Mouse (Mus musculus) midbrain, embryonic 15.5 days (tissue): ENCODE results near the gene Il21r. TPM values are rescaled to one million over a fixed set of nuclear protein-coding genes. Genes with fewer than 3 reads are reported as not detected.

Experiments
- ATAC-seq: fragments of 200-750 bp; cut with Nextera tagmentation; replicated peaks from 2 replicates; pipeline ENCODE4 v1.8.0; 2017; ENCODE audit warnings: moderate TSS enrichment
- H3K27ac ChIP-seq: fragments of 300-500 bp; sonication (generic); 2 replicates; pipeline ENCODE4 v1.5.1; 2015; ENCODE audit warnings: mild to moderate bottlenecking, inconsistent platforms
- H3K27me3 ChIP-seq: fragments of 300-500 bp; sonication (generic); replicated peaks from 2 replicates; pipeline ENCODE4 v1.6.1; 2015; ENCODE audit warnings: inconsistent platforms
- H3K36me3 ChIP-seq: fragments of 300-500 bp; sonication (generic); replicated peaks from 2 replicates; pipeline ENCODE4 v1.6.1; 2015; ENCODE audit warnings: inconsistent platforms
- H3K4me1 ChIP-seq: fragments of 300-500 bp; sonication (generic); 2 replicates; pipeline ENCODE4 v1.6.1; 2015; ENCODE audit warnings: inconsistent platforms
- H3K4me2 ChIP-seq: fragments of 300-500 bp; sonication (generic); 2 replicates; pipeline ENCODE4 v1.6.1; 2015; ENCODE audit warnings: inconsistent platforms, mild to moderate bottlenecking, moderate library complexity
- H3K4me3 ChIP-seq: fragments of 300-500 bp; sonication (generic); 2 replicates; pipeline ENCODE4 v1.5.1; 2015; ENCODE audit warnings: mild to moderate bottlenecking, inconsistent platforms
- H3K9ac ChIP-seq: fragments of 300-500 bp; sonication (generic); 2 replicates; pipeline ENCODE4 v1.6.1; 2015; ENCODE audit warnings: mild to moderate bottlenecking, inconsistent platforms
- H3K9me3 ChIP-seq: fragments of 300-500 bp; sonication (generic); 2 replicates; pipeline ENCODE4 v1.6.1; 2016; ENCODE audit warnings: inconsistent platforms
- WGBS: fragments of 180-500 bp; shearing (Covaris S2); methylation state at CpG from one replicate; pipeline ENCODE4 v1.1.7; 2015; ENCODE audit warnings: mixed read lengths; 5-methylcytosine and 5-hydroxymethylcytosine counted together
- polyA plus RNA-seq: library from polyadenylated mRNA; unstranded; fragments of >200 nt; fragmentation: Nextera tagmentation; extraction: Ambion mirVana; gene quantifications from 2 replicates; pipeline ENCODE4 v1.2.1, GENCODE M21; 2015

Gene Il21r
- 0.39 and 0.41 TPM in 2 replicates for polyA plus RNA-seq

GRCm38 (mm10) chr7:125603185-125603631 lies at the start of gene Il21r:
Gene Il21r (plus strand): TSS chr7:125603429.
- Histone ChIP-seq H3K36me3 (no peaks in the 10 kb centered on the region), H3K9me3 (no peaks in the 10 kb centered on the region), H3K4me3 (no peak within 1 kb of the TSS), H3K4me1 (no peaks in the 10 kb centered on the region), H3K27ac (no peak within 1 kb of the TSS), H3K4me2 (no peak within 1 kb of the TSS), H3K27me3 (no peaks in the 10 kb centered on the region), H3K9ac (no peak within 1 kb of the TSS)
- 77% methylated on average over 11 of the region's 11 CpGs for WGBS
- no peak for ATAC-seq

GRCm38 (mm10) chr7:125553653-125554428 lies 49.4 kb upstream of the Il21r start:
- no peaks in the 10 kb centered on the region for H3K9me3 ChIP-seq
- H3K4me1 ChIP-seq: peaks cover 22% of the 10 kb centered on the region; the same call in 1 of the 2 replicates
- no peak for ATAC-seq
- 87% methylated on average over 13 of the region's 13 CpGs for WGBS
- no peak overlapping the region for H3K9ac ChIP-seq
- no peak overlapping the region for H3K27ac ChIP-seq
- H3K27me3 ChIP-seq: 0 out of 2 replicates have a peak, but pooled peaks cover 11% of the 10 kb centered on the region
- H3K4me2 ChIP-seq: no peak overlapping the region
- H3K36me3 ChIP-seq: no peaks in the 10 kb centered on the region
- H3K4me3 ChIP-seq: no peak overlapping the region

- no peak overlapping the region for H3K27ac ChIP-seq
- no peaks in the 10 kb centered on the region for H3K36me3 ChIP-seq
- H3K4me2 ChIP-seq: no peak overlapping the region
- no peaks in the 10 kb centered on the region for H3K9me3 ChIP-seq
- no peak for ATAC-seq
- 86% methylated on average over 9 of the region's 9 CpGs for WGBS
- H3K4me1 ChIP-seq: peaks cover 23% of the 10 kb centered on the region; the same call in 1 of the 2 replicates
- H3K4me3 ChIP-seq: no peak overlapping the region
- no peak overlapping the region for H3K9ac ChIP-seq
- H3K27me3 ChIP-seq: 0 out of 2 replicates have a peak, but pooled peaks cover 11% of the 10 kb centered on the region
Measured at GRCm38 (mm10) chr7:125554456-125555114, 48.6 kb upstream of the Il21r start.

GRCm38 (mm10) chr7:125555351-125555872 lies 47.8 kb upstream of the Il21r start:
- no peak overlapping the region for H3K27ac ChIP-seq
- no peak overlapping the region for H3K4me2 ChIP-seq
- peaks cover 23% of the 10 kb centered on the region; the same call in 1 of the 2 replicates for H3K4me1 ChIP-seq
- H3K9ac ChIP-seq: no peak overlapping the region
- 0 out of 2 replicates have a peak, but pooled peaks cover 11% of the 10 kb centered on the region for H3K27me3 ChIP-seq
- no peak for ATAC-seq
- no peak overlapping the region for H3K4me3 ChIP-seq
- no peaks in the 10 kb centered on the region for H3K9me3 ChIP-seq
- WGBS: 82% methylated on average over 7 of the region's 7 CpGs
- no peaks in the 10 kb centered on the region for H3K36me3 ChIP-seq

GRCm38 (mm10) chr7:125556096-125556495 lies 47.1 kb upstream of the Il21r start:
- no peak for ATAC-seq
- Histone ChIP-seq H3K4me2 (no peak overlapping the region), H3K9me3 (no peaks in the 10 kb centered on the region), H3K4me3 (no peak overlapping the region), H3K36me3 (no peaks in the 10 kb centered on the region), H3K4me1 (peaks cover 23% of the 10 kb centered on the region; the same call in 1 of the 2 replicates), H3K27ac (no peak overlapping the region), H3K9ac (no peak overlapping the region), H3K27me3 (0 out of 2 replicates have a peak, but pooled peaks cover 10% of the 10 kb centered on the region)
- 85% methylated on average over 4 of the region's 4 CpGs for WGBS

GRCm38 (mm10) chr7:125556865-125557264 lies 46.4 kb upstream of the Il21r start:
- no peak for ATAC-seq
- peaks cover 16% of the 10 kb centered on the region; the same call in 1 of the 2 replicates for H3K4me1 ChIP-seq

GRCm38 (mm10) chr7:125558401-125558945 lies 44.8 kb upstream of the Il21r start:
- H3K4me1 ChIP-seq: peaks cover 7% of the 10 kb centered on the region; the same call in 1 of the 2 replicates
- no peak overlapping the region for H3K9ac ChIP-seq
- H3K27ac ChIP-seq: no peak overlapping the region
- no peaks in the 10 kb centered on the region for H3K36me3 ChIP-seq
- H3K27me3 ChIP-seq: no peaks in the 10 kb centered on the region
- no peak for ATAC-seq
- H3K4me2 ChIP-seq: no peak overlapping the region
- no peak overlapping the region for H3K4me3 ChIP-seq
- H3K9me3 ChIP-seq: no peaks in the 10 kb centered on the region
- 48% methylated on average over 4 of the region's 4 CpGs for WGBS

More at GRCm38 (mm10) chr7:125556865-125557264, 46.4 kb upstream of the Il21r start:
- no peaks in the 10 kb centered on the region for H3K9me3 ChIP-seq
- H3K9ac ChIP-seq: no peak overlapping the region
- 56% methylated on average over 8 of the region's 8 CpGs for WGBS
- no peaks in the 10 kb centered on the region for H3K36me3 ChIP-seq
- no peak overlapping the region for H3K4me2 ChIP-seq
- no peak overlapping the region for H3K27ac ChIP-seq
- H3K4me3 ChIP-seq: no peak overlapping the region
- 0 out of 2 replicates have a peak, but pooled peaks cover 5% of the 10 kb centered on the region for H3K27me3 ChIP-seq

- Histone ChIP-seq H3K4me2 (no peak overlapping the region), H3K9ac (no peak overlapping the region), H3K9me3 (no peaks in the 10 kb centered on the region), H3K36me3 (no peaks in the 10 kb centered on the region), H3K4me1 (peaks cover 7% of the 10 kb centered on the region; the same call in 1 of the 2 replicates), H3K4me3 (no peak overlapping the region), H3K27ac (no peak overlapping the region), H3K27me3 (no peaks in the 10 kb centered on the region)
- ATAC-seq: no peak
- WGBS: 65% methylated on average over 5 of the region's 5 CpGs
Measured at GRCm38 (mm10) chr7:125558997-125559396, 44.2 kb upstream of the Il21r start.

- no peaks in the 10 kb centered on the region for H3K27me3 ChIP-seq
- no peaks in the 10 kb centered on the region for H3K9me3 ChIP-seq
- no peak for ATAC-seq
- 85% methylated on average over 10 of the region's 10 CpGs for WGBS
- no peak overlapping the region for H3K4me2 ChIP-seq
- no peak overlapping the region for H3K9ac ChIP-seq
- no peak overlapping the region for H3K4me3 ChIP-seq
- peaks cover 7% of the 10 kb centered on the region; the same call in 1 of the 2 replicates for H3K4me1 ChIP-seq
- H3K36me3 ChIP-seq: no peaks in the 10 kb centered on the region
- H3K27ac ChIP-seq: no peak overlapping the region
Measured at GRCm38 (mm10) chr7:125559537-125559936, 43.7 kb upstream of the Il21r start.

- Histone ChIP-seq H3K27me3 (no peaks in the 10 kb centered on the region), H3K36me3 (no peaks in the 10 kb centered on the region), H3K9ac (no peak overlapping the region), H3K4me2 (no peak overlapping the region), H3K9me3 (no peaks in the 10 kb centered on the region), H3K4me1 (peaks cover 7% of the 10 kb centered on the region; the same call in 1 of the 2 replicates), H3K4me3 (no peak overlapping the region), H3K27ac (no peak overlapping the region)
- 80% methylated on average over 7 of the region's 7 CpGs for WGBS
- ATAC-seq: no peak
Measured at GRCm38 (mm10) chr7:125560146-125560785, 43.0 kb upstream of the Il21r start.

- no peak overlapping the region for H3K4me2 ChIP-seq
- H3K4me3 ChIP-seq: no peak overlapping the region
- no peak overlapping the region for H3K9ac ChIP-seq
- H3K27ac ChIP-seq: no peak overlapping the region
- H3K27me3 ChIP-seq: no peaks in the 10 kb centered on the region
- H3K9me3 ChIP-seq: no peaks in the 10 kb centered on the region
- WGBS: 71% methylated on average over 9 of the region's 9 CpGs
- peaks cover 7% of the 10 kb centered on the region; the same call in 1 of the 2 replicates for H3K4me1 ChIP-seq
- H3K36me3 ChIP-seq: no peaks in the 10 kb centered on the region
- no peak for ATAC-seq
Measured at GRCm38 (mm10) chr7:125561085-125561690, 42.0 kb upstream of the Il21r start.
